Mouse (Mus musculus) megakaryocyte, embryonic 14.5 days (primary cell): ENCODE results near the gene Ndufb5.

ENCODE experiments used
- FLI1 ChIP-seq: IDR thresholded peaks from 2 replicates; pipeline ENCODE4 v1.6.1; 2012; ENCODE audit warnings: low read length, inconsistent platforms, mixed read lengths
- GATA1 ChIP-seq: IDR thresholded peaks from 3 replicates; pipeline ENCODE4 v1.6.1; 2012; ENCODE audit warnings: mixed read lengths, low read length, inconsistent platforms, borderline replicate concordance

- TF ChIP-seq GATA1 (no peak), FLI1 (no peak)
Measured at GRCm38 (mm10) chr3:32687156-32687555, 49.6 kb upstream of the Ndufb5 start.
